Mouse (Mus musculus) midbrain, embryonic 10.5 days (tissue): ENCODE data around the gene Unc5a. TPM values are rescaled to one million over a fixed set of nuclear protein-coding genes. Genes with fewer than 3 reads are reported as not detected.
A peak's percentile ranks its signal among the peaks of the same experiment; 100 is the strongest.

ENCODE experiments used
- DNase-seq: peaks from one replicate; pipeline ENCODE4 v3.0.0-alpha.2; 2017; ENCODE audit warnings: low spot score
- H3K27ac ChIP-seq: fragments of 300-500 bp; sonication (generic); replicated peaks from 2 replicates; pipeline ENCODE4 v1.5.1; 2016; ENCODE audit warnings: mild to moderate bottlenecking
- H3K27me3 ChIP-seq: fragments of 300-500 bp; sonication (generic); 2 replicates; pipeline ENCODE4 v1.6.1; 2016; ENCODE audit warnings: low read depth, mild to moderate bottlenecking; ENCODE audit not compliant: poor library complexity, severe bottlenecking
- H3K36me3 ChIP-seq: fragments of 300-500 bp; sonication (generic); 2 replicates; pipeline ENCODE4 v1.6.1; 2016; ENCODE audit warnings: mild to moderate bottlenecking, moderate library complexity
- H3K4me1 ChIP-seq: fragments of 300-500 bp; sonication (generic); 2 replicates; pipeline ENCODE4 v1.6.1; 2016
- H3K4me3 ChIP-seq: fragments of 300-500 bp; sonication (generic); 2 replicates; pipeline ENCODE4 v1.5.1; 2016; ENCODE audit warnings: mild to moderate bottlenecking, moderate library complexity
- H3K9me3 ChIP-seq: fragments of 300-500 bp; sonication (generic); replicated peaks from 2 replicates; pipeline ENCODE4 v1.6.1; 2016; ENCODE audit warnings: mild to moderate bottlenecking
- WGBS: fragments of 180-500 bp; shearing (Covaris S2); methylation state at CpG from one replicate; pipeline ENCODE4 v1.1.7; 2016; 5-methylcytosine and 5-hydroxymethylcytosine counted together
- polyA plus RNA-seq: library from polyadenylated mRNA; unstranded; fragments of >200 nt; fragmentation: Nextera tagmentation; extraction: Ambion mirVana; gene quantifications from 2 replicates; pipeline ENCODE4 v1.2.1, GENCODE M21; 2016

Unc5a gene
- polyA plus RNA-seq, 1 experiment from 2014 or later, result 2.8 TPM

GRCm38 (mm10) chr13:54936173-54936572 lies 13.0 kb upstream of the Unc5a start:
- Histone ChIP-seq H3K27ac (no peak overlapping the region), H3K36me3 (no peaks in the 10 kb centered on the region), H3K27me3 (peaks cover 66% of the 10 kb centered on the region), H3K9me3 (no peaks in the 10 kb centered on the region), H3K4me3 (no peak overlapping the region), H3K4me1 (peaks cover 11% of the 10 kb centered on the region)
- no peak for DNase-seq
- WGBS, result 81% methylated on average over 6 of the region's 6 CpGs

GRCm38 (mm10) chr13:54937885-54938284 lies 11.3 kb upstream of the Unc5a start:
- WGBS, result 70% methylated on average over 11 of the region's 11 CpGs
- DNase-seq, result no peak
- Histone ChIP-seq H3K27me3 (peaks cover 73% of the 10 kb centered on the region), H3K4me1 (peaks cover 11% of the 10 kb centered on the region; the same call in 1 of the 2 replicates), H3K4me3 (no peak overlapping the region), H3K27ac (no peak overlapping the region), H3K9me3 (no peaks in the 10 kb centered on the region), H3K36me3 (no peaks in the 10 kb centered on the region)

GRCm38 (mm10) chr13:54938493-54938892 lies 10.7 kb upstream of the Unc5a start:
- DNase-seq, result no peak
- peaks cover 77% of the 10 kb centered on the region for H3K27me3 ChIP-seq
- peaks cover 11% of the 10 kb centered on the region; the same call in 1 of the 2 replicates for H3K4me1 ChIP-seq
- no peak overlapping the region for H3K4me3 ChIP-seq
- H3K9me3 ChIP-seq, result no peaks in the 10 kb centered on the region
- WGBS, result 86% methylated on average over 3 of the region's 3 CpGs
- no peaks in the 10 kb centered on the region for H3K36me3 ChIP-seq
- H3K27ac ChIP-seq, result no peak overlapping the region

- no peak overlapping the region for H3K27ac ChIP-seq
- no peaks in the 10 kb centered on the region for H3K36me3 ChIP-seq
- H3K4me1 ChIP-seq, result peaks cover 23% of the 10 kb centered on the region
- 54% methylated on average over 9 of the region's 9 CpGs for WGBS
- no peak overlapping the region for H3K4me3 ChIP-seq
- no peaks in the 10 kb centered on the region for H3K9me3 ChIP-seq
- DNase-seq, result no peak
- peaks cover 99% of the 10 kb centered on the region for H3K27me3 ChIP-seq
Measured at GRCm38 (mm10) chr13:54944411-54945157, 4.6 kb upstream of the Unc5a start.

- no peak for DNase-seq
- H3K9me3 ChIP-seq, result no peaks in the 10 kb centered on the region
- H3K27me3 ChIP-seq, result peaks cover 99% of the 10 kb centered on the region
- no peak overlapping the region for H3K4me3 ChIP-seq
- no peak overlapping the region for H3K27ac ChIP-seq
- WGBS, result 10% methylated on average over 4 of the region's 4 CpGs
- peaks cover 30% of the 10 kb centered on the region for H3K4me1 ChIP-seq
- H3K36me3 ChIP-seq, result no peaks in the 10 kb centered on the region
Measured at GRCm38 (mm10) chr13:54945332-54945731, 3.9 kb upstream of the Unc5a start.

GRCm38 (mm10) chr13:54946406-54946805 lies 2.8 kb upstream of the Unc5a start:
- H3K9me3 ChIP-seq, result no peaks in the 10 kb centered on the region
- H3K36me3 ChIP-seq, result no peaks in the 10 kb centered on the region
- peaks cover 41% of the 10 kb centered on the region for H3K4me1 ChIP-seq
- peaks cover 99% of the 10 kb centered on the region for H3K27me3 ChIP-seq
- H3K4me3 ChIP-seq, result no peak overlapping the region
- H3K27ac ChIP-seq, result no peak overlapping the region
- WGBS, result 76% methylated on average over 1 of the region's 1 CpGs
- DNase-seq, result no peak

GRCm38 (mm10) chr13:54949592-54949991 lies 381 bp downstream of the Unc5a start:
- H3K4me1 ChIP-seq, result peaks cover 57% of the 10 kb centered on the region
- H3K27ac ChIP-seq, result peak overlapping the region; percentile 82
- H3K9me3 ChIP-seq, result no peaks in the 10 kb centered on the region
- under 1% methylated on average over 44 of the region's 44 CpGs for WGBS
- peak; percentile 75 for DNase-seq
- H3K27me3 ChIP-seq, result peaks cover 99% of the 10 kb centered on the region
- H3K4me3 ChIP-seq, result peak overlapping the region; percentile 77
- no peaks in the 10 kb centered on the region for H3K36me3 ChIP-seq

- peaks cover 61% of the 10 kb centered on the region for H3K4me1 ChIP-seq
- H3K27me3 ChIP-seq, result peaks cover 99% of the 10 kb centered on the region
- peak overlapping the region; percentile 82 for H3K27ac ChIP-seq
- no peak for DNase-seq
- no peaks in the 10 kb centered on the region for H3K9me3 ChIP-seq
- H3K4me3 ChIP-seq, result peak overlapping the region; percentile 77
- WGBS, result 4% methylated on average over 9 of the region's 9 CpGs
- H3K36me3 ChIP-seq, result no peaks in the 10 kb centered on the region
Measured at GRCm38 (mm10) chr13:54950131-54950530, 920 bp downstream of the Unc5a start.

GRCm38 (mm10) chr13:54951166-54951565 lies 2.0 kb downstream of the Unc5a start:
- no peaks in the 10 kb centered on the region for H3K9me3 ChIP-seq
- WGBS, result 62% methylated on average over 5 of the region's 5 CpGs
- H3K27ac ChIP-seq, result no peak overlapping the region
- peaks cover 71% of the 10 kb centered on the region for H3K4me1 ChIP-seq
- H3K4me3 ChIP-seq, result no peak overlapping the region
- H3K36me3 ChIP-seq, result no peaks in the 10 kb centered on the region
- peaks cover 100% of the 10 kb centered on the region for H3K27me3 ChIP-seq
- no peak for DNase-seq

GRCm38 (mm10) chr13:54954745-54955144 lies 5.5 kb downstream of the Unc5a start:
- WGBS, result 60% methylated on average over 2 of the region's 2 CpGs
- H3K4me1 ChIP-seq, result peaks cover 78% of the 10 kb centered on the region

GRCm38 (mm10) chr13:54955695-54956471 lies 6.7 kb downstream of the Unc5a start:
- H3K27me3 ChIP-seq, result peaks cover 100% of the 10 kb centered on the region
- peak; percentile 87 for DNase-seq
- WGBS, result under 1% methylated on average over 61 of the region's 61 CpGs
- peak overlapping the region; percentile 60 for H3K4me3 ChIP-seq
- no peaks in the 10 kb centered on the region for H3K36me3 ChIP-seq
- peak overlapping the region; percentile 84 for H3K27ac ChIP-seq
- no peaks in the 10 kb centered on the region for H3K9me3 ChIP-seq
- H3K4me1 ChIP-seq, result peaks cover 75% of the 10 kb centered on the region

More at GRCm38 (mm10) chr13:54954745-54955144, 5.5 kb downstream of the Unc5a start:
- no peak overlapping the region for H3K27ac ChIP-seq
- peaks cover 100% of the 10 kb centered on the region for H3K27me3 ChIP-seq
- H3K36me3 ChIP-seq, result no peaks in the 10 kb centered on the region
- no peaks in the 10 kb centered on the region for H3K9me3 ChIP-seq
- no peak for DNase-seq
- no peak overlapping the region for H3K4me3 ChIP-seq

GRCm38 (mm10) chr13:54957281-54957680 lies 8.1 kb downstream of the Unc5a start:
- no peak for DNase-seq
- Histone ChIP-seq H3K36me3 (no peaks in the 10 kb centered on the region), H3K27ac (no peak overlapping the region), H3K9me3 (no peaks in the 10 kb centered on the region), H3K27me3 (peaks cover 100% of the 10 kb centered on the region), H3K4me3 (no peak overlapping the region), H3K4me1 (peaks cover 63% of the 10 kb centered on the region)
- WGBS, result 69% methylated on average over 7 of the region's 7 CpGs
